26 mouse cellular contexts compared by ENCODE assay signal in the genomic region with DNA sequence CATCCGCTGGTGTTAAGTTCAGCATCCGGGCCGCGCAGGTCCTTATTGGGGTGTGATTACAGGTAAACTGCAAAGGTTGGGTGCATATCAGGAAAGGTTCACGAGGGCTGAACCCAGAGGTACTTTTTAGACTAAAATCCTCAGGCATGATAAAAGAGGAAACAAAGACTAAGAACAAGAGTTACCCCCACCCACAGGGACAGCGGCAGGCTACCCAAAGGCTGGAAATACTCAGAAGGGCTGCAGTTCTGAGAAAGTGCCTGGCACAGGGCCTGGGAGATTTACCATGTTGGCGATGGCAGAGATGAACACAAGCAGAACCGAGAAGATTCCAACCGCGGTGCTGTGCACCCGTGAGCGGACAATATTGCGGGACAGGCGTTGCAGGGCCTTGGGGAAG. TPM values are rescaled to one million over a fixed set of nuclear protein-coding genes. Genes with fewer than 3 reads are reported as not detected.
"Had no signal": no experiment of that assay in that cellular context is flagged by ENCODE, and none has a peak within 500 bp of the region (broad histone marks: within the 10 kb centered on the region; RNA-seq: fewer than 3 reads in every experiment).

No protein-coding gene starts in this region.

- H3K9ac ChIP-seq: hindbrain, embryonic 12.5 days; hindbrain, embryonic 15.5 days; intestine, embryonic 15.5 days; kidney, embryonic 15.5 days; limb, embryonic 13.5 days; limb, embryonic 15.5 days; liver, embryonic 12.5 days; liver, embryonic 14.5 days had no signal

- H3K4me3 ChIP-seq: gastrocnemius, adult 2 months; hindbrain, embryonic 10.5 days; hindbrain, embryonic 12.5 days; hindbrain, embryonic 15.5 days; intestine, embryonic 15.5 days; kidney, embryonic 15.5 days; layer of hippocampus, adult 2 months; left cerebral cortex, adult 2 months; limb, embryonic 13.5 days; limb, embryonic 15.5 days; liver, embryonic 12.5 days had no signal

- H3K27me3 ChIP-seq: hindbrain, embryonic 12.5 days; hindbrain, embryonic 15.5 days; intestine, embryonic 15.5 days; kidney, embryonic 15.5 days; limb, embryonic 13.5 days; limb, embryonic 15.5 days; liver, embryonic 12.5 days had no signal

- DNase-seq: gastrocnemius, adult 2 months; gastrocnemius, postnatal 10 days; gastrocnemius, postnatal 25 days; heart, postnatal 10 days; heart, postnatal 4 days; kidney, adult 18-20 months; kidney, adult 8-10 months; kidney, postnatal 4 days; left cerebral cortex, postnatal 4 days had no signal

- H3K4me2 ChIP-seq: heart, embryonic 11.5 days; hindbrain, embryonic 12.5 days; hindbrain, embryonic 15.5 days; intestine, embryonic 15.5 days; kidney, embryonic 15.5 days; limb, embryonic 13.5 days; limb, embryonic 15.5 days; liver, embryonic 12.5 days had no signal

- H3K4me1 ChIP-seq: hindbrain, embryonic 15.5 days had no signal

- ATAC-seq: inflammation-experienced regulatory T-cells, adult 6 months; intestine, embryonic 15.5 days; intestine, postnatal 0 days; liver, embryonic 12.5 days had no signal

- H3K9me3 ChIP-seq: hindbrain, embryonic 10.5 days; hindbrain, embryonic 12.5 days; hindbrain, embryonic 15.5 days; intestine, embryonic 15.5 days; kidney, embryonic 15.5 days; limb, embryonic 13.5 days; limb, embryonic 15.5 days; liver, embryonic 12.5 days had no signal

- H3K27ac ChIP-seq: gastrocnemius, adult 2 months; hindbrain, embryonic 10.5 days; hindbrain, embryonic 12.5 days; hindbrain, embryonic 15.5 days; intestine, embryonic 15.5 days; kidney, embryonic 15.5 days; kidney, postnatal 0 days; layer of hippocampus, adult 2 months; left cerebral cortex, adult 2 months; limb, embryonic 13.5 days; limb, embryonic 15.5 days; liver, embryonic 12.5 days; liver, embryonic 14.5 days had no signal

RNA-seq across cellular contexts. Expression of a gene that starts 25.8 kb away (rescaled TPM):
- polyA plus RNA-seq: hindbrain, embryonic 10.5 days; hindbrain, embryonic 15.5 days; inflammation-experienced regulatory T-cells, adult 6 months; intestine, embryonic 15.5 days; intestine, postnatal 0 days; kidney, embryonic 15.5 days; limb, embryonic 13.5 days; limb, embryonic 15.5 days; liver, adult 2 months; liver, embryonic 12.5 days; liver, embryonic 14.5 days; liver, embryonic 16.5 days had no signal
